Mouse (Mus musculus): ENCODE data around the gene Foxo6. TPM values are rescaled to one million over a fixed set of nuclear protein-coding genes. Genes with fewer than 3 reads are reported as not detected.
A peak's percentile ranks its signal among the peaks of the same experiment; 100 is the strongest.

Gene Foxo6
- 3.6 and 3.7 TPM in 2 replicates for polyA plus RNA-seq (2015; fragmentation: Nextera tagmentation; extraction: Ambion mirVana)

GRCm38 (mm10) chr4:120287290-120288111 is at the start of gene Foxo6:
Gene Foxo6, minus strand, starts transcription at chr4:120287349.
- peak; percentile 83 for ATAC-seq
- WGBS, result under 1% methylated on average over 78 of the region's 99 CpGs
- peak within 1 kb of the TSS; percentile 93 for H3K27ac ChIP-seq (ENCODE audit: low read length)
- H3K4me3 ChIP-seq (replicated peaks; ENCODE audit: low read length), result peak within 1 kb of the TSS; percentile 72
- no peaks in the 10 kb centered on the region for H3K27me3 ChIP-seq (replicated peaks; ENCODE audit: control insufficient read depth, insufficient read depth, low read length)
- peaks cover 37% of the 10 kb centered on the region for H3K4me1 ChIP-seq (replicated peaks; ENCODE audit: control insufficient read depth, insufficient read depth, low read length)
- peak within 1 kb of the TSS; percentile 88 for H3K4me2 ChIP-seq (ENCODE audit: low read length)
- H3K36me3 ChIP-seq (ENCODE audit: control insufficient read depth, insufficient read depth), result no peaks in the 10 kb centered on the region
- H3K9ac ChIP-seq (replicated peaks; ENCODE audit: low read depth, low read length), result peak within 1 kb of the TSS; percentile 96
- H3K9me3 ChIP-seq (ENCODE audit: control insufficient read depth, low read length), result no peaks in the 10 kb centered on the region

GRCm38 (mm10) chr4:120334316-120334715 is 47.2 kb upstream of the Foxo6 start:
- no peak for ATAC-seq
- Histone ChIP-seq H3K4me3 (replicated peaks; ENCODE audit: low read length) (no peak overlapping the region), H3K27ac (ENCODE audit: low read length) (no peak overlapping the region), H3K36me3 (ENCODE audit: control insufficient read depth, insufficient read depth) (no peaks in the 10 kb centered on the region), H3K27me3 (replicated peaks; ENCODE audit: control insufficient read depth, insufficient read depth, low read length) (no peaks in the 10 kb centered on the region), H3K4me2 (ENCODE audit: low read length) (no peak overlapping the region), H3K4me1 (replicated peaks; ENCODE audit: control insufficient read depth, insufficient read depth, low read length) (peaks cover 16% of the 10 kb centered on the region), H3K9me3 (ENCODE audit: control insufficient read depth, low read length) (no peaks in the 10 kb centered on the region), H3K9ac (replicated peaks; ENCODE audit: low read depth, low read length) (no peak overlapping the region)
- WGBS, result 89% methylated on average over 4 of the region's 4 CpGs

GRCm38 (mm10) chr4:120332934-120333421 is 45.8 kb upstream of the Foxo6 start:
- Histone ChIP-seq H3K27me3 (replicated peaks; ENCODE audit: control insufficient read depth, insufficient read depth, low read length) (no peaks in the 10 kb centered on the region), H3K27ac (ENCODE audit: low read length) (peak overlapping the region; percentile 63), H3K4me2 (ENCODE audit: low read length) (peak overlapping the region; percentile 3; the same call in 1 of the 2 replicates), H3K4me1 (replicated peaks; ENCODE audit: control insufficient read depth, insufficient read depth, low read length) (peaks cover 16% of the 10 kb centered on the region), H3K9me3 (ENCODE audit: control insufficient read depth, low read length) (no peaks in the 10 kb centered on the region), H3K4me3 (replicated peaks; ENCODE audit: low read length) (no peak overlapping the region), H3K9ac (replicated peaks; ENCODE audit: low read depth, low read length) (peak overlapping the region; percentile 29; the same call in 1 of the 2 replicates), H3K36me3 (ENCODE audit: control insufficient read depth, insufficient read depth) (no peaks in the 10 kb centered on the region)
- ATAC-seq, result peak; percentile 87
- 6% methylated on average over 11 of the region's 11 CpGs for WGBS

- Histone ChIP-seq H3K4me2 (ENCODE audit: low read length) (peak overlapping the region; percentile 3; the same call in 1 of the 2 replicates), H3K9ac (replicated peaks; ENCODE audit: low read depth, low read length) (peak overlapping the region; percentile 29; the same call in 1 of the 2 replicates)
- 9% methylated on average over 7 of the region's 7 CpGs for WGBS
Measured at GRCm38 (mm10) chr4:120332405-120332933, 45.3 kb upstream of the Foxo6 start.

GRCm38 (mm10) chr4:120331992-120332391 is 44.8 kb upstream of the Foxo6 start:
- H3K4me1 ChIP-seq (replicated peaks; ENCODE audit: control insufficient read depth, insufficient read depth, low read length), result peaks cover 16% of the 10 kb centered on the region
- H3K4me2 ChIP-seq (ENCODE audit: low read length), result no peak overlapping the region
- H3K4me3 ChIP-seq (replicated peaks; ENCODE audit: low read length), result no peak overlapping the region
- peak; percentile 30 for ATAC-seq
- no peaks in the 10 kb centered on the region for H3K36me3 ChIP-seq (ENCODE audit: control insufficient read depth, insufficient read depth)
- 69% methylated on average over 7 of the region's 7 CpGs for WGBS
- no peaks in the 10 kb centered on the region for H3K27me3 ChIP-seq (replicated peaks; ENCODE audit: control insufficient read depth, insufficient read depth, low read length)
- no peaks in the 10 kb centered on the region for H3K9me3 ChIP-seq (ENCODE audit: control insufficient read depth, low read length)
- no peak overlapping the region for H3K9ac ChIP-seq (replicated peaks; ENCODE audit: low read depth, low read length)
- H3K27ac ChIP-seq (ENCODE audit: low read length), result peak overlapping the region; percentile 63; the same call in 1 of the 2 replicates

More at GRCm38 (mm10) chr4:120332405-120332933, 45.3 kb upstream of the Foxo6 start:
- Histone ChIP-seq H3K27ac (ENCODE audit: low read length) (peak overlapping the region; percentile 63), H3K36me3 (ENCODE audit: control insufficient read depth, insufficient read depth) (no peaks in the 10 kb centered on the region), H3K4me1 (replicated peaks; ENCODE audit: control insufficient read depth, insufficient read depth, low read length) (peaks cover 16% of the 10 kb centered on the region), H3K9me3 (ENCODE audit: control insufficient read depth, low read length) (no peaks in the 10 kb centered on the region), H3K27me3 (replicated peaks; ENCODE audit: control insufficient read depth, insufficient read depth, low read length) (no peaks in the 10 kb centered on the region), H3K4me3 (replicated peaks; ENCODE audit: low read length) (no peak overlapping the region)
- peak; percentile 71 for ATAC-seq

- Histone ChIP-seq H3K4me1 (replicated peaks; ENCODE audit: control insufficient read depth, insufficient read depth, low read length) (peaks cover 16% of the 10 kb centered on the region), H3K9me3 (ENCODE audit: control insufficient read depth, low read length) (no peaks in the 10 kb centered on the region), H3K9ac (replicated peaks; ENCODE audit: low read depth, low read length) (no peak overlapping the region), H3K27ac (ENCODE audit: low read length) (no peak overlapping the region), H3K4me2 (ENCODE audit: low read length) (no peak overlapping the region), H3K27me3 (replicated peaks; ENCODE audit: control insufficient read depth, insufficient read depth, low read length) (no peaks in the 10 kb centered on the region), H3K36me3 (ENCODE audit: control insufficient read depth, insufficient read depth) (no peaks in the 10 kb centered on the region), H3K4me3 (replicated peaks; ENCODE audit: low read length) (no peak overlapping the region)
- ATAC-seq, result no peak
- WGBS, result 88% methylated on average over 2 of the region's 2 CpGs
Measured at GRCm38 (mm10) chr4:120331541-120331940, 44.4 kb upstream of the Foxo6 start.

- H3K4me2 ChIP-seq (ENCODE audit: low read length), result no peak overlapping the region
- ATAC-seq, result peak; percentile 55; the same call in 1 of the 2 replicates
- no peak overlapping the region for H3K9ac ChIP-seq (replicated peaks; ENCODE audit: low read depth, low read length)
- no peaks in the 10 kb centered on the region for H3K36me3 ChIP-seq (ENCODE audit: control insufficient read depth, insufficient read depth)
- no peak overlapping the region for H3K4me3 ChIP-seq (replicated peaks; ENCODE audit: low read length)
- no peaks in the 10 kb centered on the region for H3K4me1 ChIP-seq (replicated peaks; ENCODE audit: control insufficient read depth, insufficient read depth, low read length)
- H3K27ac ChIP-seq (ENCODE audit: low read length), result no peak overlapping the region
- H3K9me3 ChIP-seq (ENCODE audit: control insufficient read depth, low read length), result no peaks in the 10 kb centered on the region
- WGBS, result 72% methylated on average over 4 of the region's 4 CpGs
- H3K27me3 ChIP-seq (replicated peaks; ENCODE audit: control insufficient read depth, insufficient read depth, low read length), result no peaks in the 10 kb centered on the region
Measured at GRCm38 (mm10) chr4:120325748-120326147, 38.6 kb upstream of the Foxo6 start.

GRCm38 (mm10) chr4:120325051-120325450 is 37.9 kb upstream of the Foxo6 start:
- Histone ChIP-seq H3K9ac (replicated peaks; ENCODE audit: low read depth, low read length) (no peak overlapping the region), H3K9me3 (ENCODE audit: control insufficient read depth, low read length) (no peaks in the 10 kb centered on the region), H3K4me2 (ENCODE audit: low read length) (no peak overlapping the region), H3K27ac (ENCODE audit: low read length) (no peak overlapping the region), H3K4me3 (replicated peaks; ENCODE audit: low read length) (no peak overlapping the region), H3K36me3 (ENCODE audit: control insufficient read depth, insufficient read depth) (no peaks in the 10 kb centered on the region), H3K4me1 (replicated peaks; ENCODE audit: control insufficient read depth, insufficient read depth, low read length) (no peaks in the 10 kb centered on the region), H3K27me3 (replicated peaks; ENCODE audit: control insufficient read depth, insufficient read depth, low read length) (no peaks in the 10 kb centered on the region)
- ATAC-seq, result no peak
- WGBS, result 88% methylated on average over 6 of the region's 6 CpGs

- Histone ChIP-seq H3K9ac (replicated peaks; ENCODE audit: low read depth, low read length) (no peak overlapping the region), H3K27ac (ENCODE audit: low read length) (no peak overlapping the region), H3K4me3 (replicated peaks; ENCODE audit: low read length) (no peak overlapping the region), H3K4me1 (replicated peaks; ENCODE audit: control insufficient read depth, insufficient read depth, low read length) (no peaks in the 10 kb centered on the region), H3K9me3 (ENCODE audit: control insufficient read depth, low read length) (no peaks in the 10 kb centered on the region), H3K27me3 (replicated peaks; ENCODE audit: control insufficient read depth, insufficient read depth, low read length) (no peaks in the 10 kb centered on the region), H3K4me2 (ENCODE audit: low read length) (no peak overlapping the region), H3K36me3 (ENCODE audit: control insufficient read depth, insufficient read depth) (no peaks in the 10 kb centered on the region)
- ATAC-seq, result no peak
- WGBS, result 96% methylated on average over 1 of the region's 1 CpGs
Measured at GRCm38 (mm10) chr4:120323858-120324257, 36.7 kb upstream of the Foxo6 start.

All from forebrain, embryonic 16.5 days (tissue).